Mouse (Mus musculus): Measurements from ENCODE around the gene Cyp21a1.

- no peak for TF ChIP-seq CTCF (conservative IDR thresholded peaks at IDR 0.05; ENCODE audit: low read length)
- TF ChIP-seq NANOG (IDR thresholded peaks at IDR 0.05; ENCODE audit: borderline replicate concordance, low read length): no peak
Measured at GRCm38 (mm10) chr17:34849722-34850516, 45.6 kb upstream of the Cyp21a1 start, which contains the start of the genes Skiv2l and Nelfe.

All from E14TG2a.4 (cell line).